Comparison of ENCODE assay signal across 11 mouse cellular contexts in genomic region chr2:103682261-103682722, GRCm38 (mm10).
DNase-seq lines count a peak whose midpoint lies in the region; ATAC-seq and TF ChIP-seq lines count a peak whose summit lies in the region.
"Had no signal": no experiment of that assay in that cellular context is flagged by ENCODE, and none has a peak within 500 bp of the region (broad histone marks: within the 10 kb centered on the region; RNA-seq: fewer than 3 reads in every experiment).

No protein-coding gene starts in this region.

- no peak overlapping the region for H3K9ac ChIP-seq in hindbrain, embryonic 16.5 days (ENCODE audit: low read depth, low read length)
- peak overlapping the region; percentile 72; the same call in 1 of the 2 replicates for H3K9ac ChIP-seq in CH12.LX (ENCODE audit: insufficient read depth, low read depth)
- H3K9ac ChIP-seq: liver, embryonic 15.5 days had no signal

- H3K36me3 ChIP-seq in hindbrain, embryonic 10.5 days, result no peaks in the 10 kb centered on the region
- no peaks in the 10 kb centered on the region for H3K36me3 ChIP-seq in hindbrain, embryonic 16.5 days (ENCODE audit: control insufficient read depth, insufficient read depth, low read length)
- H3K36me3 ChIP-seq in CH12.LX (replicated peaks in 1 of 2; ENCODE audit: control insufficient read depth in 1 of 2, insufficient read depth in 1 of 2, low read length in 1 of 2), result peaks cover 0 to 3% of the 10 kb centered on the region in 2 experiments
- H3K36me3 ChIP-seq: liver, embryonic 15.5 days had no signal

- no peak for DNase-seq in hindbrain, embryonic 10.5 days (ENCODE audit: low spot score)
- DNase-seq in CH12.LX (ENCODE audit: extremely low read depth), result peak; percentile 79
- peak; percentile 22 to 32 for DNase-seq in layer of hippocampus, postnatal 36 days
- DNase-seq in spleen, postnatal 10 days (ENCODE audit: low spot score in 2 of 2), result peak; percentile 21 to 64
- no peak for DNase-seq in adrenal gland, postnatal 14 days
- no peak for DNase-seq in right cerebral cortex, postnatal 25 days
- no peak for DNase-seq in right cerebral cortex, postnatal 36 days (ENCODE audit: low spot score in 2 of 2)
- DNase-seq: gastrocnemius, postnatal 10 days; kidney, postnatal 36 days had no signal

- H3K4me2 ChIP-seq in hindbrain, embryonic 16.5 days (ENCODE audit: low read length), result no peak overlapping the region
- H3K4me2 ChIP-seq in CH12.LX (ENCODE audit: insufficient read depth, low read depth, poor library complexity, severe bottlenecking), result peak overlapping the region; percentile 57
- H3K4me2 ChIP-seq: liver, embryonic 15.5 days had no signal

- peak overlapping the region; percentile 20 for H3K27ac ChIP-seq in hindbrain, embryonic 10.5 days
- no peak overlapping the region for H3K27ac ChIP-seq in hindbrain, embryonic 16.5 days (ENCODE audit: low read depth, low read length)
- peak overlapping the region; percentile 89 for H3K27ac ChIP-seq in CH12.LX (ENCODE audit: insufficient read depth, low read depth)
- H3K27ac ChIP-seq: liver, embryonic 15.5 days had no signal

- H3K4me3 ChIP-seq in hindbrain, embryonic 10.5 days, result no peak overlapping the region
- H3K4me3 ChIP-seq in hindbrain, embryonic 16.5 days (ENCODE audit: low read length), result no peak overlapping the region
- peak overlapping the region in 1 of 3 experiments; percentile 22 for H3K4me3 ChIP-seq in CH12.LX (replicated peaks in 1 of 3; ENCODE audit: low read depth in 2 of 3, low read length in 2 of 3, poor library complexity in 1 of 3)
- H3K4me3 ChIP-seq: liver, embryonic 15.5 days had no signal

- no peak for ATAC-seq in hindbrain, embryonic 16.5 days

- H3K9me3 ChIP-seq in hindbrain, embryonic 10.5 days, result no peaks in the 10 kb centered on the region
- H3K9me3 ChIP-seq in hindbrain, embryonic 16.5 days (ENCODE audit: control insufficient read depth, low read length), result no peaks in the 10 kb centered on the region
- H3K9me3 ChIP-seq in CH12.LX (replicated peaks; ENCODE audit: low read length), result no peaks in the 10 kb centered on the region
- H3K9me3 ChIP-seq: liver, embryonic 15.5 days had no signal

- H3K79me2 ChIP-seq in CH12.LX (replicated peaks; ENCODE audit: control insufficient read depth, extremely low read depth, insufficient read depth, poor library complexity, severe bottlenecking), result no peaks in the 10 kb centered on the region

- TF ChIP-seq EP300 in CH12.LX (IDR thresholded peaks at IDR 0.05; ENCODE audit: low read length), result peak; percentile 76

- dilution Hi-C loops in CH12.LX (cut with MboI; ENCODE audit: extremely low pct_ligation_motif_present, extremely low pct_unique_long_range_greater_than_20kb, low sequenced_read_pairs), result no loop called here

- peaks cover 38% of the 10 kb centered on the region for H3K4me1 ChIP-seq in hindbrain, embryonic 10.5 days (replicated peaks)
- H3K4me1 ChIP-seq in hindbrain, embryonic 16.5 days (ENCODE audit: control insufficient read depth, insufficient read depth, low read depth, low read length), result peaks cover 7% of the 10 kb centered on the region; the same call in 1 of the 2 replicates
- peaks cover 52 to 99% of the 10 kb centered on the region in 2 experiments for H3K4me1 ChIP-seq in CH12.LX (ENCODE audit: control insufficient read depth in 1 of 2, insufficient read depth in 2 of 2)

- H3K27me3 ChIP-seq in hindbrain, embryonic 10.5 days (ENCODE audit: insufficient read depth, poor library complexity, severe bottlenecking), result no peaks in the 10 kb centered on the region
- no peaks in the 10 kb centered on the region for H3K27me3 ChIP-seq in hindbrain, embryonic 16.5 days (replicated peaks; ENCODE audit: control insufficient read depth, insufficient read depth, low read length)
- no peaks in the 10 kb centered on the region for H3K27me3 ChIP-seq in CH12.LX (replicated peaks)

- WGBS in hindbrain, embryonic 10.5 days, result 77% methylated on average over 9 of the region's 9 CpGs
- WGBS in hindbrain, embryonic 16.5 days, result 71% methylated on average over 9 of the region's 9 CpGs

- in situ Hi-C loops in CH12.LX (cut with MboI; ENCODE audit: low pct_ligation_motif_present, low pct_unique_long_range_greater_than_20kb, low sequenced_read_pairs), result no loop called here

- TF ChIP-seq POLR2A in CH12.LX (IDR thresholded peaks at IDR 0.05; ENCODE audit: low read depth, low read length), result no peak

- no peak for TF ChIP-seq RAD21 in CH12.LX (IDR thresholded peaks at IDR 0.05; ENCODE audit: low read depth, low read length)

- no peak for TF ChIP-seq CTCF in CH12.LX (conservative IDR thresholded peaks at IDR 0.05 in 1 of 2, IDR thresholded peaks at IDR 0.05 in 1 of 2; ENCODE audit: low read depth in 2 of 2, low read length in 2 of 2)

TF ChIP-seq in CH12.LX, 34 proteins besides CTCF, POLR2A, EP300 and RAD21:
- TF ChIP-seq RCOR1 (conservative IDR thresholded peaks at IDR 0.05; ENCODE audit: low read depth, low read length), result no peak; the same call in 1 of the 2 replicates
- TF ChIP-seq NRF1 (IDR thresholded peaks at IDR 0.05; ENCODE audit: low read depth, low read length), result 0 out of 2 replicates have a peak, but pooled peaks have one; percentile 29
- peak; percentile 72 for TF ChIP-seq ETS1 (conservative IDR thresholded peaks at IDR 0.05; ENCODE audit: low read depth, low read length)
- 0 out of 2 replicates have a peak, but pooled peaks have one; percentile 52 for TF ChIP-seq MYC (IDR thresholded peaks at IDR 0.05; ENCODE audit: low read depth, low read length)
- peak; percentile 91 for TF ChIP-seq TCF12 (IDR thresholded peaks at IDR 0.05; ENCODE audit: low read depth, low read length)
- peak; percentile 42; the same call in 1 of the 2 replicates for TF ChIP-seq MAZ (IDR thresholded peaks at IDR 0.05; ENCODE audit: low read depth, low read length)
- peak; percentile 29; the same call in 1 of the 2 replicates for TF ChIP-seq NELFE (IDR thresholded peaks at IDR 0.05; ENCODE audit: low read depth, low read length)
- peak; percentile 68; the same call in 1 of the 2 replicates for TF ChIP-seq BHLHE40 (IDR thresholded peaks at IDR 0.05; ENCODE audit: low read depth, low read length)
- peak; percentile 35; the same call in 1 of the 2 replicates for TF ChIP-seq ELF1 (IDR thresholded peaks at IDR 0.05; ENCODE audit: low read depth, low read length)
- no peak; the same call in 1 of the 2 replicates for TF ChIP-seq GABPA (IDR thresholded peaks at IDR 0.05; ENCODE audit: insufficient replicate concordance, low read depth, low read length)
- TF ChIP-seq MAX (IDR thresholded peaks at IDR 0.05; ENCODE audit: low read length), result peak; percentile 68
- peak; percentile 57; the same call in 1 of the 2 replicates for TF ChIP-seq TBP (conservative IDR thresholded peaks at IDR 0.05; ENCODE audit: low read depth, low read length)
- TF ChIP-seq UBTF (IDR thresholded peaks at IDR 0.05; ENCODE audit: low read depth, low read length), result peak; percentile 88
- no peak for TF ChIP-seq USF2 (conservative IDR thresholded peaks at IDR 0.05; ENCODE audit: low read depth, low read length)
- TF ChIP-seq SMC3 (IDR thresholded peaks at IDR 0.05; ENCODE audit: low read depth, low read length), result no peak; the same call in none of the 2 replicates
- TF ChIP-seq KAT2A (IDR thresholded peaks at IDR 0.05; ENCODE audit: insufficient replicate concordance, low read length), result no peak
- no peak for TF ChIP-seq HCFC1 (IDR thresholded peaks at IDR 0.05; ENCODE audit: low read depth, low read length)
- TF ChIP-seq IRF4 (IDR thresholded peaks at IDR 0.05; ENCODE audit: low read depth, low read length), result peak; percentile 77
- TF ChIP-seq SIN3A (IDR thresholded peaks at IDR 0.05; ENCODE audit: low read length), result no peak; the same call in 1 of the 2 replicates
- peak; percentile 39; the same call in 1 of the 2 replicates for TF ChIP-seq MAFK (IDR thresholded peaks at IDR 0.05; ENCODE audit: insufficient replicate concordance, low read length)
- TF ChIP-seq CHD2 (IDR thresholded peaks at IDR 0.05; ENCODE audit: low read length), result peak; percentile 67; the same call in 1 of the 2 replicates
- TF ChIP-seq CHD1 (IDR thresholded peaks at IDR 0.05; ENCODE audit: low read depth, low read length), result no peak
- TF ChIP-seq MXI1 (IDR thresholded peaks at IDR 0.05; ENCODE audit: low read depth, low read length), result peak; percentile 56; the same call in 1 of the 2 replicates
- peak; percentile 46 for TF ChIP-seq JUND (conservative IDR thresholded peaks at IDR 0.05; ENCODE audit: low read depth, low read length)
- peak; percentile 73 for TF ChIP-seq MEF2A (IDR thresholded peaks at IDR 0.05; ENCODE audit: borderline replicate concordance, low read depth, low read length)
TF ChIP-seq in CH12.LX: peak in this region for 17.

Comparison
In these comparisons a context has a peak if more than half of its experiments do, and no peak if none do; other contexts are left out.
1. DNase-seq: peak in CH12.LX (single experiment), layer of hippocampus, postnatal 36 days (2 of 2) and spleen, postnatal 10 days (2 of 2); none in hindbrain, embryonic 10.5 days (single experiment), adrenal gland, postnatal 14 days (single experiment), right cerebral cortex, postnatal 25 days (single experiment) and right cerebral cortex, postnatal 36 days (0 of 2).